Mouse (Mus musculus) small intestine, adult 2 months (tissue): ENCODE measurements around the gene Apbb2.

Source experiments
- CTCF ChIP-seq: fragments of 200-500 bp; IDR thresholded peaks from 2 replicates; pipeline ENCODE4 v1.5.1; 2012; ENCODE audit warnings: low read depth, mild to moderate bottlenecking, control low read depth, inconsistent platforms, low read length, moderate library complexity, mixed read lengths; ENCODE audit not compliant: insufficient replicate concordance, insufficient read length; ENCODE audit errors: extremely low read depth
- POLR2A ChIP-seq: fragments of 200-500 bp; IDR thresholded peaks from 2 replicates; pipeline ENCODE4 v1.6.1; 2012; ENCODE audit warnings: low read depth, mild to moderate bottlenecking, control low read depth, inconsistent platforms, low read length, moderate library complexity

GRCm38 (mm10) chr5:66359742-66360423 lies 258.7 kb downstream of the Apbb2 start:
- TF ChIP-seq POLR2A (no peak), CTCF (no peak)
